8 mouse cellular contexts compared by ENCODE assay signal in genomic region chr6:88321879-88322278, GRCm38 (mm10).
A peak's percentile ranks its signal among the peaks of the same experiment; 100 is the strongest.
DNase-seq lines count a peak whose midpoint lies in the region; ATAC-seq and TF ChIP-seq lines count a peak whose summit lies in the region.

No protein-coding gene starts in this region.

- no peak overlapping the region for H3K9ac ChIP-seq in intestine, embryonic 15.5 days

- WGBS in intestine, embryonic 15.5 days: 22% methylated on average over 7 of the region's 7 CpGs
- 52% methylated on average over 7 of the region's 7 CpGs for WGBS in lung, adult 2 months

- no peak; the same call in 1 of the 2 replicates for TF ChIP-seq CTCF in lung, adult 2 months (IDR thresholded peaks at IDR 0.05; ENCODE audit: insufficient read depth, low read length)

- H3K4me1 ChIP-seq in intestine, embryonic 15.5 days (replicated peaks): peaks cover 10% of the 10 kb centered on the region
- no peaks in the 10 kb centered on the region for H3K4me1 ChIP-seq in lung, adult 2 months (ENCODE audit: control insufficient read depth, insufficient read depth, low read length)

- TF ChIP-seq POLR2A in lung, adult 2 months (IDR thresholded peaks at IDR 0.05; ENCODE audit: borderline replicate concordance, extremely low read depth, low read depth, low read length): no peak

- no peaks in the 10 kb centered on the region for H3K36me3 ChIP-seq in intestine, embryonic 15.5 days

- H3K27me3 ChIP-seq in intestine, embryonic 15.5 days (replicated peaks): no peaks in the 10 kb centered on the region

- ATAC-seq in intestine, embryonic 15.5 days: peak; percentile 92

- H3K4me2 ChIP-seq in intestine, embryonic 15.5 days (replicated peaks): no peak overlapping the region

- intact Hi-C loops in heart, postnatal 14 days (cut with DNase I): loop anchor here (1.0 to 5.0 kb wide), 3 partner anchors 60 to 209 kb away; partner anchors contain the start of gene Gata2
- intact Hi-C loops in heart, postnatal 36 days (cut with DNase I): loop anchor here (2.0 to 5.0 kb wide), 2 partner anchors 130 to 209 kb away; partner anchors contain the start of gene Gata2

- H3K4me3 ChIP-seq in intestine, embryonic 15.5 days (replicated peaks): no peak overlapping the region
- H3K4me3 ChIP-seq in lung, adult 2 months (replicated peaks; ENCODE audit: extremely low read depth, low read depth, low read length): no peak overlapping the region

- DNase-seq in heart, postnatal 14 days: peak; percentile 19 to 21
- DNase-seq in heart, postnatal 36 days: no peak
- peak; percentile 6 for DNase-seq in R1 (ENCODE audit: low read depth, low spot score)
- peak; percentile 59 for DNase-seq in lung, adult 2 months
- DNase-seq in thymus, postnatal 25 days: no peak
- DNase-seq in layer of hippocampus, adult 8-10 months (ENCODE audit: low spot score in 2 of 2): no peak
- DNase-seq in right cerebral cortex, postnatal 14 days: no peak

- no peaks in the 10 kb centered on the region for H3K9me3 ChIP-seq in intestine, embryonic 15.5 days

- H3K27ac ChIP-seq in intestine, embryonic 15.5 days: no peak overlapping the region

Comparison
In these comparisons a context has a peak if more than half of its experiments do, and no peak if none do; other contexts are left out.
1. DNase-seq: peak in heart, postnatal 14 days (2 of 2), R1 (single experiment) and lung, adult 2 months (single experiment); none in heart, postnatal 36 days (0 of 2), thymus, postnatal 25 days (single experiment), layer of hippocampus, adult 8-10 months (0 of 2) and right cerebral cortex, postnatal 14 days (single experiment).